Mouse (Mus musculus) C2C12 (cell line): Measurements from ENCODE around the gene AA467197. TPM values are rescaled to one million over a fixed set of nuclear protein-coding genes. Genes with fewer than 3 reads are reported as not detected.

ENCODE experiments used
- H3K27me3 ChIP-seq: one replicate; pipeline ENCODE4 v1.6.1; 2011; ENCODE audit not compliant: control insufficient read depth, insufficient read depth, insufficient read length
- H3K36me3 ChIP-seq: one replicate; pipeline ENCODE4 v1.6.1; 2011; ENCODE audit not compliant: control insufficient read depth, insufficient read depth
- H3K4me3 ChIP-seq: one replicate; pipeline ENCODE4 v1.5.1; 2011; ENCODE audit warnings: mild to moderate bottlenecking, control low read depth; ENCODE audit not compliant: poor library complexity, insufficient read depth, severe bottlenecking
- H3K79me2 ChIP-seq: one replicate; pipeline ENCODE4 v1.6.1; 2011; ENCODE audit not compliant: control insufficient read depth, insufficient read depth
- H3K79me3 ChIP-seq: one replicate; pipeline ENCODE4 v1.6.1; 2011; ENCODE audit warnings: low read depth, control low read depth
- H3ac ChIP-seq: one replicate; pipeline ENCODE3; 2011; ENCODE audit warnings: low read depth; ENCODE audit not compliant: control insufficient read depth, insufficient read length
- CEBPB ChIP-seq: IDR thresholded peaks from one replicate; pipeline ENCODE4 v1.6.1; 2011; ENCODE audit warnings: low read depth, mild to moderate bottlenecking, control low read depth, moderate library complexity
- CTCF ChIP-seq: IDR thresholded peaks from one replicate; pipeline ENCODE4 v1.5.1; 2011; ENCODE audit not compliant: control insufficient read depth, insufficient read depth, insufficient read length
- FOSL1 ChIP-seq: IDR thresholded peaks from one replicate; pipeline ENCODE4 v1.8.0; 2011; ENCODE audit warnings: mild to moderate bottlenecking, low read length; ENCODE audit not compliant: poor library complexity, insufficient read depth, severe bottlenecking
- MAX ChIP-seq: IDR thresholded peaks from one replicate; pipeline ENCODE4 v1.6.1; 2011; ENCODE audit warnings: mild to moderate bottlenecking, control low read depth
- MYOD1 ChIP-seq: IDR thresholded peaks from one replicate; pipeline ENCODE4 v1.6.1; 2011; ENCODE audit warnings: low read depth; ENCODE audit not compliant: control insufficient read depth, insufficient read length
- MYOG ChIP-seq: IDR thresholded peaks from one replicate; pipeline ENCODE4 v1.6.1; 2011; ENCODE audit not compliant: control insufficient read depth, insufficient read length; ENCODE audit errors: extremely low read depth
- USF1 ChIP-seq: IDR thresholded peaks from one replicate; pipeline ENCODE4 v1.6.1; 2011; ENCODE audit warnings: low read depth, mild to moderate bottlenecking, control low read depth, moderate library complexity
- microRNA-seq: library from miRNA; unstranded; fragments of <30 nt; microRNA quantifications from one replicate; pipeline ENCODE4, GENCODE M21; 2019; ENCODE audit warnings: borderline microRNAs expressed
- polyA plus RNA-seq: library from polyadenylated mRNA; unstranded; fragments of >200 nt; fragmentation: generic; extraction: Trizol; gene quantifications from one replicate; pipeline ENCODE4 v1.2.1, GENCODE M21; 2012; ENCODE audit warnings: missing spikeins

The AA467197 gene
- polyA plus RNA-seq, 1 experiment: 0.32 TPM

DNA sequence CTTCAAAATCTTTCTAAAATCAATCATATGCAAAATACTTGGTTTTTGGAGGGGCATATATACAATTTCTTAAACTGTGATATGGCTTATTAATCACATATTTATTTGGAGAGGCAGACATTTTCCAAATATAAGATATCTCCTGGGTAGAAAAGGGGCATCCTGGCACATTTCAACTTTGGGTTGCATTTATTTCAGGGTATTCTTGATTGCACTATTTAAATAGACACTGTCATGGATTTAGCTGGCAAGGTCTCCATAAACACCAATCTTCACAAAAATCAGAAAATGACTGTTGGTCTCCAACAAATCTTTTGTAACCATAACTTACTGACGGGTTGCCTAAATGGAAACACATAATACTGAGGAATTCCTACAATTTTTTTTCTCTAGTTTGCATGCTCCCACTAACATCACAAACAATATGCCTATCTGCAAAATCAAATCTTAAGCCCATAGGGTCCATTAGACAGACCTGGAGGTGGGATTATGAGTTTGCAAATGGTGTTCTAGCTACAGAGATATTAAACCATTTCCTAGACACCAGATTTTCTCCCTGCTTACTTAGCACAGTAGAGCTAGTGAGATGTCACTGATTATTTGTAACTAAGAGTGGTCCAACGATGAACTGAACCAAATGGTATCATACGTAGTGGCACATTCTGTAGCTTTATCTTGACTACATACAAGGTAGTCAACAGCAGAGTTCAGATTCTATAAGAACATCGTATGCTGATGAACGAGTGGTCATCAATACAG, 44.8 kb downstream of the AA467197 start:
- H3K27me3 ChIP-seq: no peaks in the 10 kb centered on the region
- peaks cover 3% of the 10 kb centered on the region for H3K36me3 ChIP-seq
- H3K79me2 ChIP-seq: no peaks in the 10 kb centered on the region
- TF ChIP-seq CTCF (no peak), MYOG (no peak), MYOD1 (no peak), CEBPB (no peak), FOSL1 (no peak), MAX (no peak), USF1 (no peak)
- H3ac ChIP-seq: no peak overlapping the region
- no peak overlapping the region for H3K4me3 ChIP-seq
- H3K79me3 ChIP-seq: no peaks in the 10 kb centered on the region

GRCm38 (mm10) chr2:122682520-122682919, 45.7 kb downstream of the AA467197 start:
- TF ChIP-seq USF1 (no peak), FOSL1 (no peak), CEBPB (no peak), CTCF (no peak)
- peaks cover 8% of the 10 kb centered on the region for H3K79me2 ChIP-seq
- H3ac ChIP-seq: no peak overlapping the region
- H3K27me3 ChIP-seq: no peaks in the 10 kb centered on the region
- H3K4me3 ChIP-seq: no peak overlapping the region
- peaks cover 11% of the 10 kb centered on the region for H3K36me3 ChIP-seq
- peaks cover 2% of the 10 kb centered on the region for H3K79me3 ChIP-seq

DNA sequence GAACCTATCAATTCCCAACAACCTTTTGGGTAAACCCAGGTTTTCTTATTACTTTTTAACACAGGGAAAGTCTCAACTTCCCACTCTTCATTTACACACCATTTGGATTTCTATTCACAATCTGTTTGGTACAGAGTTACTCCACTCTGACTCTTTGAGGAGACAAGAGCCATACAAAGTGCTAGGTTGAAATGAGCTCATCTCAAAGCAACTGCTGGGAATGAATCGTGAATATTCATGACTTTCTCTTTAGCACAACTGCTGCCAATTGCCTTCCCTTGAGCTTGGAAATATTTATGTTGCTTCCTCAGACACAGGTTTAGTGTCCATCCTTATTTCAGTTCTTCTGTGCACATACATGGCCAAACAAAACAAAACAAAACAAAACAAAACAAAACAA, 46.9 kb downstream of the AA467197 start:
- Histone ChIP-seq H3K79me3 (peaks cover 11% of the 10 kb centered on the region), H3K79me2 (peaks cover 18% of the 10 kb centered on the region), H3K27me3 (no peaks in the 10 kb centered on the region), H3K36me3 (peaks cover 23% of the 10 kb centered on the region), H3K4me3 (no peak overlapping the region), H3ac (no peak overlapping the region)
- TF ChIP-seq MYOG (no peak), MYOD1 (no peak), CTCF (no peak), MAX (no peak), FOSL1 (no peak), CEBPB (no peak), USF1 (no peak)

GRCm38 (mm10) chr2:122686665-122687064, 49.9 kb downstream of the AA467197 start:
- Histone ChIP-seq H3K79me3 (peaks cover 26% of the 10 kb centered on the region), H3K27me3 (no peaks in the 10 kb centered on the region), H3K4me3 (no peak overlapping the region), H3K79me2 (peaks cover 43% of the 10 kb centered on the region), H3ac (no peak overlapping the region), H3K36me3 (peaks cover 48% of the 10 kb centered on the region)
- no peak for TF ChIP-seq CEBPB
- TF ChIP-seq USF1: no peak
- TF ChIP-seq FOSL1: no peak
- no peak for TF ChIP-seq MAX
- TF ChIP-seq MYOD1: no peak
- TF ChIP-seq CTCF: no peak
- no peak for TF ChIP-seq MYOG

Small RNAs within 50 kb of the gene (microRNA-seq; reads per million reads assigned to microRNA genes)
- 32.7 reads per million, percentile 67 among the genes with 10 or more reads in this experiment for gene Mir147

Other genes with a start within 250 kb of the AA467197 start
- gene Slc28a2, start 210.5 kb upstream of the AA467197 start, polyA plus RNA-seq: 0.01 TPM
- gene Gm14085, start 152.0 kb upstream of the AA467197 start, polyA plus RNA-seq: not detected
- gene Gatm, start 25.7 kb upstream of the AA467197 start, polyA plus RNA-seq: 24.7 TPM
- gene Slc30a4, start 65.7 kb downstream of the AA467197 start, polyA plus RNA-seq: 19.7 TPM
- 19.1 TPM for gene Bloc1s6, start 101.5 kb downstream of the AA467197 start, polyA plus RNA-seq
- gene Sqor, start 128.3 kb downstream of the AA467197 start, polyA plus RNA-seq: 5.3 TPM